Mouse (Mus musculus) neural tube, embryonic 11.5 days (tissue): Measurements from ENCODE around the gene Otof. TPM values are rescaled to one million over a fixed set of nuclear protein-coding genes. Genes with fewer than 3 reads are reported as not detected.

Experiments used
- ATAC-seq: fragments of 200-750 bp; cut with Nextera tagmentation; 2 replicates; pipeline ENCODE4 v1.8.0; 2017; ENCODE audit warnings: moderate number of reproducible peaks, mild to moderate bottlenecking, moderate TSS enrichment, moderate library complexity; ENCODE audit not compliant: insufficient read depth, low FRiP score, low TSS enrichment
- DNase-seq: peaks from one replicate; pipeline ENCODE4 v3.0.0-alpha.2; 2015; ENCODE audit warnings: low spot score
- H3K27ac ChIP-seq: fragments of 300-500 bp; sonication (generic); 2 replicates; pipeline ENCODE4 v1.5.1; 2014; ENCODE audit warnings: low read depth, mild to moderate bottlenecking, low read length
- H3K27me3 ChIP-seq: fragments of 300-500 bp; sonication (generic); 2 replicates; pipeline ENCODE4 v1.6.1; 2014; ENCODE audit warnings: mild to moderate bottlenecking, low read length, mixed read lengths; ENCODE audit not compliant: control insufficient read depth, insufficient read depth
- H3K36me3 ChIP-seq: fragments of 300-500 bp; sonication (generic); 2 replicates; pipeline ENCODE4 v1.6.1; 2014; ENCODE audit warnings: mild to moderate bottlenecking, low read length, moderate library complexity, mixed read lengths; ENCODE audit not compliant: control insufficient read depth, insufficient read depth
- H3K4me1 ChIP-seq: fragments of 300-500 bp; sonication (generic); 2 replicates; pipeline ENCODE4 v1.6.1; 2014; ENCODE audit warnings: low read length, mixed read lengths; ENCODE audit not compliant: control insufficient read depth, insufficient read depth
- H3K4me2 ChIP-seq: fragments of 300-500 bp; sonication (generic); 2 replicates; pipeline ENCODE4 v1.6.1; 2014; ENCODE audit warnings: low read depth, mild to moderate bottlenecking, moderate library complexity
- H3K4me3 ChIP-seq: fragments of 300-500 bp; sonication (generic); 2 replicates; pipeline ENCODE4 v1.5.1; 2014; ENCODE audit warnings: low read depth, low read length
- H3K9ac ChIP-seq: fragments of 300-500 bp; sonication (generic); 2 replicates; pipeline ENCODE4 v1.6.1; 2014; ENCODE audit warnings: mild to moderate bottlenecking, low read length
- H3K9me3 ChIP-seq: fragments of 300-500 bp; sonication (generic); 2 replicates; pipeline ENCODE4 v1.6.1; 2016; ENCODE audit warnings: low read length; ENCODE audit not compliant: control insufficient read depth
- WGBS: fragments of 180-500 bp; shearing (Covaris S2); extraction: QIAGEN DNeasy Blood & Tissue Kit; methylation state at CpG from one replicate; pipeline ENCODE4 v1.1.7; 2014; 5-methylcytosine and 5-hydroxymethylcytosine counted together
- polyA plus RNA-seq: library from polyadenylated mRNA; unstranded; fragments of >200 nt; fragmentation: Nextera tagmentation; extraction: Ambion mirVana; gene quantifications from 2 replicates; pipeline ENCODE4 v1.2.1, GENCODE M21; 2014

The Otof gene
- polyA plus RNA-seq, 1 experiment from 2014 or later: 0.04 TPM

DNA sequence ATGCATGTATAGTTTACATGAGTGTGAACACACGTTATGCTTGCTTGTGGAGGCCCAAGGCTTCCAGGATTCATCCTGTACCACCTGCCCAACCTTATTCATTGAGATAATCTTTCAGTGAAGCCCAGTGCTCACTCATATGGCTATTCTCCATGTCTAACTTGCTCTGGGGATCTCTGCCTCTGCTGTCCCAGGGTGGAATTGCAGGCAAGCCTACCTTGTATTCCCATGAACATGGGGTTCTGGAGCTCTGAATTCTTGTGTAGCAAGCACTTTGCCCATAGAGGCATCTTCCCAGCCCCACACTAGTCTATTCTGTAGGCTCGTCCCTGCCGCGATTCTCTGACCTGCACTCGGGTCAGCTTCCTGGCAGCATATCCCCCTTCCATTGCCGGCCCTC, 5.7 kb downstream of the Otof start:
- no peaks in the 10 kb centered on the region for H3K27me3 ChIP-seq
- WGBS: 54% methylated on average over 6 of the region's 6 CpGs
- H3K9me3 ChIP-seq: no peaks in the 10 kb centered on the region
- ATAC-seq (no peak), DNase-seq (no peak)
- H3K27ac ChIP-seq: no peak overlapping the region
- no peaks in the 10 kb centered on the region for H3K4me1 ChIP-seq
- no peaks in the 10 kb centered on the region for H3K36me3 ChIP-seq
- H3K4me2 ChIP-seq: no peak overlapping the region
- no peak overlapping the region for H3K9ac ChIP-seq
- H3K4me3 ChIP-seq: no peak overlapping the region

- WGBS: 84% methylated on average over 13 of the region's 13 CpGs
- H3K36me3 ChIP-seq: no peaks in the 10 kb centered on the region
Observed at GRCm38 (mm10) chr5:30444327-30444895, 17.3 kb downstream of the Otof start.

DNA sequence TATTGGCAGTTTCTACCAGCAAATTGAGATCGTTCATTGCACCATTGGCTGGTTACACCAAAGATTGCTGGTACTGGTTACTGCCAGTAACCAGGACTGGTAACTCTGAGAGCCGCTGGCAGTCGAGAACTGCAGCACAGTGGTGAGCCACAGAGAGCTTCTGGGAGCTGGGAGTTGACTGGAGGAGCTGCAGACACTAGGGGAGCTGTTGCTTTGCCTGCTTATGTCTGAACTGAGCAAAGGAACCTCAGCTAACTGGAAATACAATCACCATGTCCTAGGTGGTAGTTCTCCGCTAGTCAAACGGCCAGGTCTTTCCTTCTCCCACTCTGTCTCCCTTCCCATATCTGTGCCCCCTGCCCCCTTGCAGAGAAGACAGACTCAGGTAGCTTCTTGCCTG, 19.5 kb downstream of the Otof start:
- no peak overlapping the region for H3K9ac ChIP-seq
- H3K27me3 ChIP-seq: no peaks in the 10 kb centered on the region
- H3K4me3 ChIP-seq: no peak overlapping the region
- no peaks in the 10 kb centered on the region for H3K4me1 ChIP-seq
- DNase-seq (no peak), ATAC-seq (no peak)
- H3K4me2 ChIP-seq: no peak overlapping the region
- no peak overlapping the region for H3K27ac ChIP-seq
- H3K36me3 ChIP-seq: no peaks in the 10 kb centered on the region
- 79% methylated on average over 5 of the region's 5 CpGs for WGBS
- no peaks in the 10 kb centered on the region for H3K9me3 ChIP-seq

More at GRCm38 (mm10) chr5:30444327-30444895, 17.3 kb downstream of the Otof start:
- H3K27me3 ChIP-seq: no peaks in the 10 kb centered on the region
- DNase-seq (no peak), ATAC-seq (no peak)
- H3K4me1 ChIP-seq: no peaks in the 10 kb centered on the region
- H3K9ac ChIP-seq: no peak overlapping the region
- no peaks in the 10 kb centered on the region for H3K9me3 ChIP-seq
- no peak overlapping the region for H3K27ac ChIP-seq
- no peak overlapping the region for H3K4me3 ChIP-seq
- H3K4me2 ChIP-seq: no peak overlapping the region

GRCm38 (mm10) chr5:30440308-30440906, 21.3 kb downstream of the Otof start:
- ATAC-seq: no peak
- H3K36me3 ChIP-seq: no peaks in the 10 kb centered on the region
- 89% methylated on average over 8 of the region's 8 CpGs for WGBS
- no peaks in the 10 kb centered on the region for H3K4me1 ChIP-seq
- DNase-seq: no peak
- no peak overlapping the region for H3K4me2 ChIP-seq
- H3K9me3 ChIP-seq: no peaks in the 10 kb centered on the region
- H3K4me3 ChIP-seq: no peak overlapping the region
- no peaks in the 10 kb centered on the region for H3K27me3 ChIP-seq
- no peak overlapping the region for H3K27ac ChIP-seq
- no peak overlapping the region for H3K9ac ChIP-seq

- Histone ChIP-seq H3K9me3 (no peaks in the 10 kb centered on the region), H3K4me3 (no peak overlapping the region), H3K9ac (no peak overlapping the region), H3K27me3 (no peaks in the 10 kb centered on the region), H3K27ac (no peak overlapping the region), H3K36me3 (no peaks in the 10 kb centered on the region), H3K4me2 (no peak overlapping the region), H3K4me1 (no peaks in the 10 kb centered on the region)
- ATAC-seq (no peak), DNase-seq (no peak)
- 45% methylated on average over 2 of the region's 2 CpGs for WGBS
Observed at GRCm38 (mm10) chr5:30438931-30439330, 22.8 kb downstream of the Otof start.

DNA sequence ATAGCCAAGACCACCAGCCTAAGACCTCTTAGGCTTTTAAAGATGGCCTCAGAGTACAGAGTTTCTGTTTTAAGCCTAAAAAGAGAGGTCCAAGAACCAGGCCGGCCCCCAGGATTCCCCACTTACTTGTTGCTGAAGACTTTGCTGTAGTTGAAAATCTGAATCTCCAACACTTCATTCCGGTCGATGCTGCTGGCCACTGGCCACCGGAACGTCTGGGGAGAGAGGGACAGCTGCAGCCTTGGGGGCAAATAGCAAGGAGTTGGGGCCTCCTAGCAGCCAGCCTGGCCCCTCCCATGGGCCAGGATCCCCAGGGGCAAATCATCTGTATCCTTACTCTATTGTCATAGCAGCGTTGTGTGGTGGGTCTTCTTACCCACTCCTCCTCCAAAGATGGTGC, 34.3 kb downstream of the Otof start:
- WGBS: 87% methylated on average over 6 of the region's 6 CpGs
- H3K4me2 ChIP-seq: no peak overlapping the region
- H3K36me3 ChIP-seq: no peaks in the 10 kb centered on the region

GRCm38 (mm10) chr5:30423572-30424244, 38.0 kb downstream of the Otof start:
- H3K9ac ChIP-seq: no peak overlapping the region
- no peaks in the 10 kb centered on the region for H3K4me1 ChIP-seq
- H3K27ac ChIP-seq: no peak overlapping the region
- no peaks in the 10 kb centered on the region for H3K9me3 ChIP-seq
- DNase-seq: peak; percentile 59
- 27% methylated on average over 8 of the region's 8 CpGs for WGBS
- no peaks in the 10 kb centered on the region for H3K27me3 ChIP-seq
- H3K4me2 ChIP-seq: no peak overlapping the region
- H3K4me3 ChIP-seq: no peak overlapping the region
- H3K36me3 ChIP-seq: no peaks in the 10 kb centered on the region
- ATAC-seq: no peak

More for the DNA sequence above, 34.3 kb downstream of the Otof start:
- ATAC-seq (no peak), DNase-seq (no peak)
- H3K4me1 ChIP-seq: no peaks in the 10 kb centered on the region
- no peaks in the 10 kb centered on the region for H3K9me3 ChIP-seq
- no peak overlapping the region for H3K27ac ChIP-seq
- H3K9ac ChIP-seq: no peak overlapping the region
- no peak overlapping the region for H3K4me3 ChIP-seq
- H3K27me3 ChIP-seq: no peaks in the 10 kb centered on the region

- Histone ChIP-seq H3K27me3 (no peaks in the 10 kb centered on the region), H3K4me3 (no peak overlapping the region), H3K27ac (no peak overlapping the region), H3K9ac (no peak overlapping the region), H3K4me1 (no peaks in the 10 kb centered on the region), H3K9me3 (no peaks in the 10 kb centered on the region), H3K4me2 (no peak overlapping the region), H3K36me3 (no peaks in the 10 kb centered on the region)
- ATAC-seq: no peak
- WGBS: 78% methylated on average over 4 of the region's 4 CpGs
- DNase-seq: no peak
Observed at GRCm38 (mm10) chr5:30423121-30423520, 38.6 kb downstream of the Otof start.

DNA sequence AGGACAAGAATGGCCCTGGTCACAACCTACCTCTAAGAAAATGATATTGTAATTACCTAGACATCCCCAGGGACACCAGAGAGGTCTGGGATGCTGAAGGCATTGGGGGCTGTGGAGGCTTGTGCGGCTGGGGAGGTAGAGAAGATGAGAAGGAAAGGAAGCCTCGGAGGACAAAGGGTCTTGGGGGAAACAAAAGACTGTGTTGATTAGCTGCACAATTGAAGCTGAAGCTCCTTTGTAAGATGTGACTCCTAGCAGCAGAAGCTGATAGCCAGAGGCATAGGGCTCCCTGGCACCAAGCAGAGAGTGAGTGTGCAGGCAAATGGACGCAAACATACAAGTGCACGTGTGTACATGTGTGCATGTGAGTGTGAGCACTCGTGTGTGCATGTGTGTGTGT, 45.1 kb downstream of the Otof start:
- Histone ChIP-seq H3K36me3 (no peaks in the 10 kb centered on the region), H3K4me3 (no peak overlapping the region), H3K9me3 (no peaks in the 10 kb centered on the region), H3K9ac (no peak overlapping the region), H3K27me3 (no peaks in the 10 kb centered on the region), H3K27ac (no peak overlapping the region), H3K4me2 (no peak overlapping the region), H3K4me1 (no peaks in the 10 kb centered on the region)
- ATAC-seq (no peak), DNase-seq (no peak)
- 43% methylated on average over 5 of the region's 5 CpGs for WGBS
